In genomic region chrX:47936885-47937284, GRCm38 (mm10) we compare ENCODE assay signal across 22 mouse cellular contexts. TPM values are rescaled to one million over a fixed set of nuclear protein-coding genes. Genes with fewer than 3 reads are reported as not detected.
DNase-seq lines count a peak whose midpoint lies in the region; ATAC-seq and TF ChIP-seq lines count a peak whose summit lies in the region.
"Had no signal": no experiment of that assay in that cellular context is flagged by ENCODE, and none has a peak within 500 bp of the region (broad histone marks: within the 10 kb centered on the region; RNA-seq: fewer than 3 reads in every experiment).

No protein-coding gene starts in this region.

- peak; percentile 41 for DNase-seq in kidney, postnatal 0 days (ENCODE audit: low spot score)
- no peak for DNase-seq in kidney, adult 9 months
- DNase-seq in lung, embryonic 14.5 days: peak; percentile 57
- DNase-seq in lung, postnatal 4 days: no peak
- no peak for DNase-seq in stomach, postnatal 0 days (ENCODE audit: low spot score)
- DNase-seq in brain, embryonic 14.5 days (ENCODE audit: low read depth): peak; percentile 37
- no peak for DNase-seq in cerebellum, postnatal 10 days
- DNase-seq: adrenal gland, adult 8-10 months; adrenal gland, postnatal 36 days; cerebellum, adult 11 months; cerebellum, adult 8-10 months; cerebellum, postnatal 25 days; forebrain, postnatal 0 days; gastrocnemius, postnatal 36 days; heart, adult 11 months; heart, postnatal 36 days had no signal

- H3K9ac ChIP-seq in kidney, postnatal 0 days (ENCODE audit: low read depth, low read length): no peak overlapping the region
- no peak overlapping the region for H3K9ac ChIP-seq in lung, embryonic 14.5 days
- no peak overlapping the region for H3K9ac ChIP-seq in stomach, embryonic 16.5 days (ENCODE audit: low read length)
- no peak overlapping the region for H3K9ac ChIP-seq in stomach, postnatal 0 days (ENCODE audit: low read length)
- H3K9ac ChIP-seq: embryonic facial prominence, embryonic 12.5 days; forebrain, embryonic 12.5 days; forebrain, postnatal 0 days; heart, embryonic 13.5 days; hindbrain, embryonic 15.5 days had no signal

- no peaks in the 10 kb centered on the region for H3K27me3 ChIP-seq in kidney, postnatal 0 days (ENCODE audit: insufficient read depth, low read length)
- no peaks in the 10 kb centered on the region for H3K27me3 ChIP-seq in lung, embryonic 14.5 days (ENCODE audit: insufficient read depth, low read length)
- no peaks in the 10 kb centered on the region for H3K27me3 ChIP-seq in stomach, embryonic 16.5 days (ENCODE audit: control insufficient read depth, insufficient read depth, low read length)
- no peaks in the 10 kb centered on the region for H3K27me3 ChIP-seq in stomach, postnatal 0 days (ENCODE audit: control insufficient read depth, insufficient read depth, low read length)
- H3K27me3 ChIP-seq: embryonic facial prominence, embryonic 12.5 days; forebrain, embryonic 12.5 days; heart, embryonic 13.5 days; hindbrain, embryonic 15.5 days had no signal

- H3K4me1 ChIP-seq in kidney, postnatal 0 days (replicated peaks; ENCODE audit: insufficient read depth, low read length): no peaks in the 10 kb centered on the region
- no peaks in the 10 kb centered on the region for H3K4me1 ChIP-seq in lung, embryonic 14.5 days (ENCODE audit: insufficient read depth)
- H3K4me1 ChIP-seq in stomach, embryonic 16.5 days (ENCODE audit: control insufficient read depth, insufficient read depth, low read length): peaks cover 3% of the 10 kb centered on the region; the same call in 1 of the 2 replicates
- no peaks in the 10 kb centered on the region for H3K4me1 ChIP-seq in stomach, postnatal 0 days (replicated peaks; ENCODE audit: control insufficient read depth, insufficient read depth)
- H3K4me1 ChIP-seq: embryonic facial prominence, embryonic 12.5 days; hindbrain, embryonic 15.5 days had no signal

- WGBS in kidney, postnatal 0 days: 72% methylated on average over 5 of the region's 5 CpGs
- WGBS in lung, embryonic 14.5 days: 39% methylated on average over 5 of the region's 5 CpGs
- 47% methylated on average over 5 of the region's 5 CpGs for WGBS in stomach, embryonic 16.5 days
- WGBS in stomach, postnatal 0 days: 30% methylated on average over 5 of the region's 5 CpGs

- H3K4me3 ChIP-seq in kidney, postnatal 0 days (replicated peaks; ENCODE audit: low read depth, low read length): no peak overlapping the region
- no peak overlapping the region for H3K4me3 ChIP-seq in lung, embryonic 14.5 days (ENCODE audit: low read depth, low read length)
- H3K4me3 ChIP-seq in stomach, embryonic 16.5 days (replicated peaks; ENCODE audit: low read length): no peak overlapping the region
- no peak overlapping the region for H3K4me3 ChIP-seq in stomach, postnatal 0 days (ENCODE audit: low read depth, low read length)
- H3K4me3 ChIP-seq: embryonic facial prominence, embryonic 12.5 days; forebrain, embryonic 12.5 days; heart, embryonic 13.5 days; hindbrain, embryonic 15.5 days had no signal

- no peak for ATAC-seq in kidney, postnatal 0 days (replicated peaks; ENCODE audit: low FRiP score, low read depth)
- peak; percentile 86; the same call in 1 of the 2 replicates for ATAC-seq in lung, embryonic 14.5 days (ENCODE audit: insufficient read depth)
- ATAC-seq in stomach, embryonic 16.5 days (ENCODE audit: insufficient read depth, low FRiP score): 0 out of 2 replicates have a peak, but pooled peaks have one; percentile 37
- ATAC-seq in stomach, postnatal 0 days (ENCODE audit: low FRiP score, low TSS enrichment): no peak
- ATAC-seq: forebrain, postnatal 0 days; Patski had no signal

- H3K36me3 ChIP-seq in kidney, postnatal 0 days (ENCODE audit: insufficient read depth, low read length): no peaks in the 10 kb centered on the region
- peaks cover 20% of the 10 kb centered on the region; the same call in 1 of the 2 replicates for H3K36me3 ChIP-seq in lung, embryonic 14.5 days (ENCODE audit: insufficient read depth)
- no peaks in the 10 kb centered on the region for H3K36me3 ChIP-seq in stomach, embryonic 16.5 days (ENCODE audit: control insufficient read depth, insufficient read depth, low read length)
- H3K36me3 ChIP-seq in stomach, postnatal 0 days (ENCODE audit: control insufficient read depth, insufficient read depth, low read length): no peaks in the 10 kb centered on the region
- H3K36me3 ChIP-seq: embryonic facial prominence, embryonic 12.5 days; forebrain, embryonic 12.5 days had no signal

- TF ChIP-seq CTCF in kidney, postnatal 0 days (IDR thresholded peaks at IDR 0.05; ENCODE audit: low read depth): no peak
- no peak for TF ChIP-seq CTCF in lung, embryonic 14.5 days (IDR thresholded peaks at IDR 0.05; ENCODE audit: low read depth)
- TF ChIP-seq CTCF in stomach, postnatal 0 days (IDR thresholded peaks at IDR 0.05; ENCODE audit: low read depth): no peak
- no peak for TF ChIP-seq CTCF in brain, embryonic 14.5 days (IDR thresholded peaks at IDR 0.05; ENCODE audit: borderline replicate concordance, extremely low read depth, insufficient read depth, insufficient read length)

- no peak overlapping the region for H3K27ac ChIP-seq in kidney, postnatal 0 days
- no peak overlapping the region for H3K27ac ChIP-seq in lung, embryonic 14.5 days (ENCODE audit: low read depth)
- no peak overlapping the region for H3K27ac ChIP-seq in stomach, embryonic 16.5 days (ENCODE audit: low read length)
- H3K27ac ChIP-seq in stomach, postnatal 0 days (replicated peaks): no peak overlapping the region
- H3K27ac ChIP-seq: embryonic facial prominence, embryonic 12.5 days; heart, embryonic 13.5 days; hindbrain, embryonic 15.5 days had no signal

- TF ChIP-seq POLR2A in brain, embryonic 14.5 days (IDR thresholded peaks at IDR 0.05; ENCODE audit: borderline replicate concordance, extremely low read depth, insufficient read depth, insufficient read length, poor library complexity, severe bottlenecking): no peak

- TF ChIP-seq EP300 in stomach, postnatal 0 days (optimal IDR thresholded peaks at IDR 0.05): no peak

- no peak overlapping the region for H3K4me2 ChIP-seq in kidney, postnatal 0 days (ENCODE audit: low read length)
- no peak overlapping the region for H3K4me2 ChIP-seq in lung, embryonic 14.5 days
- no peak overlapping the region for H3K4me2 ChIP-seq in stomach, embryonic 16.5 days (ENCODE audit: low read depth, low read length)
- H3K4me2 ChIP-seq in stomach, postnatal 0 days (replicated peaks; ENCODE audit: low read depth): no peak overlapping the region
- H3K4me2 ChIP-seq: embryonic facial prominence, embryonic 12.5 days; forebrain, embryonic 12.5 days; heart, embryonic 13.5 days; hindbrain, embryonic 15.5 days had no signal

- H3K9me3 ChIP-seq in kidney, postnatal 0 days (replicated peaks; ENCODE audit: low read length): no peaks in the 10 kb centered on the region
- H3K9me3 ChIP-seq in lung, embryonic 14.5 days (ENCODE audit: low read depth, low read length): no peaks in the 10 kb centered on the region
- H3K9me3 ChIP-seq in stomach, embryonic 16.5 days (replicated peaks; ENCODE audit: control insufficient read depth, low read length): no peaks in the 10 kb centered on the region
- no peaks in the 10 kb centered on the region for H3K9me3 ChIP-seq in stomach, postnatal 0 days (ENCODE audit: control insufficient read depth, low read length)
- H3K9me3 ChIP-seq: embryonic facial prominence, embryonic 12.5 days; forebrain, embryonic 12.5 days; heart, embryonic 13.5 days; hindbrain, embryonic 15.5 days had no signal

RNA-seq across cellular contexts. Expression of gene Ocrl, which starts 24.7 kb away (rescaled TPM):
- polyA plus RNA-seq in kidney, postnatal 0 days (2015; fragmentation: Nextera tagmentation; extraction: Ambion mirVana): 13.2 and 14.4 TPM in 2 replicates
- polyA plus RNA-seq in lung, embryonic 14.5 days (2014; fragmentation: Nextera tagmentation; extraction: Ambion mirVana): 22.0 and 22.3 TPM in 2 replicates
- polyA plus RNA-seq in stomach, embryonic 16.5 days (2015; fragmentation: Nextera tagmentation; extraction: Ambion mirVana): 19.8 and 19.9 TPM in 2 replicates
- polyA plus RNA-seq in stomach, postnatal 0 days (2015; fragmentation: Nextera tagmentation; extraction: Ambion mirVana): 7.0 and 8.1 TPM in 2 replicates
- polyA plus RNA-seq in brain, embryonic 14.5 days (2012; rRNA removed): 39.4 and 46.6 TPM in 2 replicates

RNA-seq across cellular contexts. Expression of gene Smarca1, which starts 44.1 kb away (rescaled TPM):
- polyA plus RNA-seq in kidney, postnatal 0 days (2015; fragmentation: Nextera tagmentation; extraction: Ambion mirVana): 17.3 and 18.1 TPM in 2 replicates
- 29.9 and 32.5 TPM in 2 replicates for polyA plus RNA-seq in lung, embryonic 14.5 days (2014; fragmentation: Nextera tagmentation; extraction: Ambion mirVana)
- 25.5 and 28.6 TPM in 2 replicates for polyA plus RNA-seq in stomach, embryonic 16.5 days (2015; fragmentation: Nextera tagmentation; extraction: Ambion mirVana)
- polyA plus RNA-seq in stomach, postnatal 0 days (2015; fragmentation: Nextera tagmentation; extraction: Ambion mirVana): 5.8 and 6.4 TPM in 2 replicates
- 14.0 and 21.2 TPM in 2 replicates for polyA plus RNA-seq in brain, embryonic 14.5 days (2012; rRNA removed)

Comparison
In these comparisons a context has a peak if more than half of its experiments do, and no peak if none do; other contexts are left out.
1. ATAC-seq: peak in lung, embryonic 14.5 days (single experiment) and stomach, embryonic 16.5 days (single experiment); none in kidney, postnatal 0 days (single experiment) and stomach, postnatal 0 days (single experiment).
2. DNase-seq: peak in kidney, postnatal 0 days (single experiment), lung, embryonic 14.5 days (single experiment) and brain, embryonic 14.5 days (single experiment); none in kidney, adult 9 months (single experiment), lung, postnatal 4 days (0 of 2), stomach, postnatal 0 days (single experiment) and cerebellum, postnatal 10 days (0 of 2).